ENCODE assay signal across 8 mouse cellular contexts in genomic region chr2:128966641-128967580, GRCm38 (mm10). TPM values are rescaled to one million over a fixed set of nuclear protein-coding genes. Genes with fewer than 3 reads are reported as not detected.
DNase-seq lines count a peak whose midpoint lies in the region; ATAC-seq and TF ChIP-seq lines count a peak whose summit lies in the region.

Gene Zc3h6 (plus strand): TSS chr2:128967402.

- POLR2A ChIA-PET in Patski (lab: Charles Lee), result interaction anchor here (0.6 to 1.4 kb wide), 7 partner anchors 12 to 522 kb away, joined by 3 to 7 read pairs (median 4); no protein-coding TSS in a partner anchor

- no peaks in the 10 kb centered on the region for H3K9me3 ChIP-seq in hindbrain, embryonic 14.5 days (ENCODE audit: control insufficient read depth, low read length)

- H3K27me3 ChIP-seq in Patski, result no peaks in the 10 kb centered on the region
- no peaks in the 10 kb centered on the region for H3K27me3 ChIP-seq in hindbrain, embryonic 14.5 days (ENCODE audit: control insufficient read depth, insufficient read depth, low read length)

- peak within 1 kb of the TSS; percentile 100 for H3K27ac ChIP-seq in hindbrain, embryonic 14.5 days

- DNase-seq in Patski (ENCODE audit: low read depth, low spot score), result peak; percentile 83
- peak; percentile 99 to 100 for DNase-seq in cerebellum, postnatal 14 days
- peak; percentile 96 to 99 for DNase-seq in frontal cortex, postnatal 14 days (ENCODE audit: low spot score in 2 of 2)
- DNase-seq in hindbrain, embryonic 14.5 days (ENCODE audit: low spot score), result peak; percentile 100
- DNase-seq in layer of hippocampus, postnatal 36 days, result peak; percentile 98
- DNase-seq in lung, postnatal 36 days, result peak; percentile 99
- peak; percentile 100 for DNase-seq in retina, postnatal 1 day
- DNase-seq in urinary bladder, adult 18-20 months (ENCODE audit: low spot score in 2 of 2), result peak; percentile 97 to 98

- under 1% methylated on average over 65 of the region's 65 CpGs for WGBS in hindbrain, embryonic 14.5 days

- peak within 1 kb of the TSS; percentile 100 for H3K9ac ChIP-seq in hindbrain, embryonic 14.5 days

- CTCF ChIA-PET in Patski (lab: Charles Lee), result interaction anchor here (1.0 to 1.3 kb wide), 4 partner anchors 11 to 69 kb away, joined by 4 to 8 read pairs (median 4); no protein-coding TSS in a partner anchor

- in situ Hi-C loops in Patski (cut with MboI; ENCODE audit: low pct_unique_long_range_greater_than_20kb), result no loop called here

- peak; percentile 94 for ATAC-seq in Patski
- ATAC-seq in hindbrain, embryonic 14.5 days (ENCODE audit: low FRiP score), result peak; percentile 98

- peak within 1 kb of the TSS; percentile 94 for H3K4me3 ChIP-seq in hindbrain, embryonic 14.5 days (replicated peaks; ENCODE audit: low read length)

- no peaks in the 10 kb centered on the region for H3K36me3 ChIP-seq in hindbrain, embryonic 14.5 days (replicated peaks; ENCODE audit: control insufficient read depth, insufficient read depth)

- no peak for TF ChIP-seq CTCF in Patski (IDR thresholded peaks at IDR 0.05)

- H3K4me1 ChIP-seq in hindbrain, embryonic 14.5 days (replicated peaks; ENCODE audit: control insufficient read depth, insufficient read depth, low read length), result peaks cover 15% of the 10 kb centered on the region

- peak within 1 kb of the TSS; percentile 75 for H3K4me2 ChIP-seq in hindbrain, embryonic 14.5 days (replicated peaks)

RNA-seq across cellular contexts. Expression of gene Zc3h6, which starts in this region (rescaled TPM):
- 5.8 TPM for polyA plus RNA-seq in Patski (2021)
- polyA plus RNA-seq in hindbrain, embryonic 14.5 days (2014; fragmentation: Nextera tagmentation; extraction: Ambion mirVana), result 3.1 and 4.8 TPM in 2 replicates
- total RNA-seq in layer of hippocampus, postnatal 36 days (2021), result 10 to 100 TPM; 15.6 to 17.2 TPM

Comparison
In these comparisons a context has a peak if more than half of its experiments do, and no peak if none do; other contexts are left out.
1. Peak in every context shown above with its lines: DNase-seq, ATAC-seq, H3K4me3 ChIP-seq and H3K27ac ChIP-seq.